Mouse (Mus musculus): ENCODE data around the gene Acsf2.

DNA sequence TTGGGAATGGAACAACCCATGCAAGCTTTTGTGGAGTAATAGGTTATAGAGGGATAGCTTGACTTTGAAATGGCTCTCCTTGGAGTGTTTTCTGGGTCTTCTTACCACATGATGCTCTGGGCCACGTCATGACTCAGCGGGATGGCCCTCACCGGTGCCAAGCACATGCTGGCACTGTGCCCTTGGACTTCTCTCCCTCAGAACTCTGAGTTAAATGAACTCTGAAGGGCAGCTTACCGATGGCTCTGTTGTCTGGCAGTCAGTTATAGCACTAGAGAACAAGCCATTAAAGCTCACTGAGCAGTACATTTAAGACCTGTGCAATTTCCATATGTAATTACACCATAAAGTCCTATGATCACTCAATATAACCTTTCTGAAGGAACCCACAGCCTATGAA is 4.4 kb downstream of the Acsf2 start:
- TF ChIP-seq CTCF (IDR thresholded peaks at IDR 0.05; ENCODE audit: extremely low read depth, insufficient read length, insufficient replicate concordance, low read depth, low read length): no peak
- no peak for TF ChIP-seq POLR2A (IDR thresholded peaks at IDR 0.05; ENCODE audit: low read depth, low read length)
